Mouse (Mus musculus) MEL-GATA-1-ER (cell line): ENCODE data around the gene Golgb1.

Experiments
- DNase-seq: peaks from one replicate; pipeline ENCODE4 v3.0.0-alpha.2; 2012; ENCODE audit warnings: low read depth; ENCODE audit errors: extremely low read depth

The Golgb1 gene

GRCm38 (mm10) chr16:36918505-36918904, 43.6 kb downstream of the Golgb1 start:
- DNase-seq: no peak

GRCm38 (mm10) chr16:36920410-36920809, 45.5 kb downstream of the Golgb1 start:
- DNase-seq: no peak

- DNase-seq: no peak
Measured at GRCm38 (mm10) chr16:36921067-36921613, 46.2 kb downstream of the Golgb1 start.

GRCm38 (mm10) chr16:36921980-36922379, 47.0 kb downstream of the Golgb1 start:
- DNase-seq: no peak

GRCm38 (mm10) chr16:36924312-36924711, 49.4 kb downstream of the Golgb1 start:
- no peak for DNase-seq

GRCm38 (mm10) chr16:36925351-36925750, 50.4 kb downstream of the Golgb1 start:
- DNase-seq: no peak

GRCm38 (mm10) chr16:36925797-36926196, 50.9 kb downstream of the Golgb1 start:
- DNase-seq: no peak

- DNase-seq: no peak
Measured at GRCm38 (mm10) chr16:36926514-36927447, 51.8 kb downstream of the Golgb1 start.

GRCm38 (mm10) chr16:36927495-36928105, 52.7 kb downstream of the Golgb1 start:
- no peak for DNase-seq

GRCm38 (mm10) chr16:36928106-36928500, 53.2 kb downstream of the Golgb1 start:
- DNase-seq: no peak

- no peak for DNase-seq
Measured at GRCm38 (mm10) chr16:36929216-36929615, 54.3 kb downstream of the Golgb1 start.

- DNase-seq: no peak
Measured at GRCm38 (mm10) chr16:36930231-36931136, 55.5 kb downstream of the Golgb1 start.

GRCm38 (mm10) chr16:36931381-36931780, 56.4 kb downstream of the Golgb1 start:
- no peak for DNase-seq

- DNase-seq: no peak
Measured at GRCm38 (mm10) chr16:36931976-36932375, 57.0 kb downstream of the Golgb1 start.

GRCm38 (mm10) chr16:36932546-36932945, 57.6 kb downstream of the Golgb1 start:
- DNase-seq: no peak

- no peak for DNase-seq
Measured at GRCm38 (mm10) chr16:36934131-36934840, 59.3 kb downstream of the Golgb1 start.

- DNase-seq: peak; percentile 82
Measured at GRCm38 (mm10) chr16:36934841-36935620, 60.1 kb downstream of the Golgb1 start, which contains the start of gene Hcls1. Gene Hcls1, plus strand, starts transcription at chr16:36934983.

GRCm38 (mm10) chr16:36935814-36936213, 60.9 kb downstream of the Golgb1 start:
- peak; percentile 59 for DNase-seq

- no peak for DNase-seq
Measured at GRCm38 (mm10) chr16:36941137-36941727, 66.3 kb downstream of the Golgb1 start.
